Mouse (Mus musculus) kidney, adult 2 months (tissue): ENCODE data around the gene Rgs12. TPM values are rescaled to one million over a fixed set of nuclear protein-coding genes. Genes with fewer than 3 reads are reported as not detected.

ENCODE experiments used
- DNase-seq: peaks from one replicate; pipeline ENCODE4 v3.0.0; 2021
- H3K27ac ChIP-seq: fragments of 200-500 bp; 2 replicates; pipeline ENCODE4 v1.5.1; 2012; ENCODE audit warnings: low read depth, low read length, control low read depth, inconsistent platforms; ENCODE audit not compliant: insufficient read depth
- H3K27me3 ChIP-seq: fragments of 200-500 bp; replicated peaks from 2 replicates; pipeline ENCODE4 v1.6.1; 2012; ENCODE audit warnings: mild to moderate bottlenecking, moderate library complexity, low read length, inconsistent platforms; ENCODE audit not compliant: control insufficient read depth, insufficient read depth
- H3K36me3 ChIP-seq: fragments of 200-500 bp; 2 replicates; pipeline ENCODE4 v1.6.1; 2012; ENCODE audit warnings: mild to moderate bottlenecking, moderate library complexity, low read length, inconsistent platforms; ENCODE audit not compliant: control insufficient read depth, insufficient read depth
- H3K4me1 ChIP-seq: fragments of 200-500 bp; 2 replicates; pipeline ENCODE4 v1.6.1; 2011; ENCODE audit warnings: low read length; ENCODE audit not compliant: control insufficient read depth, insufficient read depth
- H3K4me3 ChIP-seq: fragments of 200-500 bp; 2 replicates; pipeline ENCODE4 v1.5.1; 2011; ENCODE audit warnings: mild to moderate bottlenecking, low read depth, low read length, control low read depth; ENCODE audit not compliant: insufficient read depth
- CTCF ChIP-seq: fragments of 200-500 bp; conservative IDR thresholded peaks from 2 replicates; pipeline ENCODE4 v1.5.1; 2011; ENCODE audit warnings: low read depth, mild to moderate bottlenecking, control low read depth, low read length, moderate library complexity, mixed read lengths; ENCODE audit not compliant: insufficient read depth, insufficient read length
- POLR2A ChIP-seq: fragments of 200-500 bp; IDR thresholded peaks from one replicate; pipeline ENCODE4 v1.6.1; 2011; ENCODE audit warnings: low read depth, low read length, control low read depth
- WGBS: fragments of 180-500 bp; shearing (Covaris S2); methylation state at CpG from one replicate; pipeline ENCODE4 v1.1.7; 2018; 5-methylcytosine and 5-hydroxymethylcytosine counted together
- polyA plus RNA-seq: library from polyadenylated mRNA; depleted of rRNA; stranded (reverse); fragments of >200 nt; gene quantifications from 2 replicates; pipeline ENCODE4 v1.2.3, GENCODE M21; 2012

Rgs12 gene
- polyA plus RNA-seq, 1 experiment = 20.7 TPM

DNA sequence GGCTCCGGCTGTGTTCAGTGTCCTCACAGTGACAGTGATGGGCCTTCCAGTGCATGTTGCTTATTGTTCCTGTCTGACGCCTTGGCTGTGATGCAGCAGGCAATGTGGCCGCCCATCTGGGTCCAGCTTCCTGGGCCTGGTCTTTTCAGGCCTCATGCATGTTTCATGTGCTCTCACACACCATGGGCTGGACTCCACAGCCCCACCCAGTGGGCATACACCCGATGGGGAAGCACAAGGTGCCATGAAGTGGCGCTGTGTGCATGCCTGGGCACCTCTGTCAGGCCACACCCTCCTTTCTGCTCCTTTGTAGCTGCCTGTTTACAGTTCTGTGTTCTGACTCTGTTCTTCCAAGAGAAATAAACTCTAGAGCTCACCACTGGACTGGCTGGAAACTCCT, 83.8 kb downstream of the Rgs12 start:
- TF ChIP-seq POLR2A = no peak
- TF ChIP-seq CTCF = peak; percentile 51
- H3K4me1 ChIP-seq = no peaks in the 10 kb centered on the region
- no peaks in the 10 kb centered on the region for H3K27me3 ChIP-seq
- 78% methylated on average over 5 of the region's 5 CpGs for WGBS
- H3K27ac ChIP-seq = no peak overlapping the region
- DNase-seq = peak; percentile 26
- no peak overlapping the region for H3K4me3 ChIP-seq
- no peaks in the 10 kb centered on the region for H3K36me3 ChIP-seq

DNA sequence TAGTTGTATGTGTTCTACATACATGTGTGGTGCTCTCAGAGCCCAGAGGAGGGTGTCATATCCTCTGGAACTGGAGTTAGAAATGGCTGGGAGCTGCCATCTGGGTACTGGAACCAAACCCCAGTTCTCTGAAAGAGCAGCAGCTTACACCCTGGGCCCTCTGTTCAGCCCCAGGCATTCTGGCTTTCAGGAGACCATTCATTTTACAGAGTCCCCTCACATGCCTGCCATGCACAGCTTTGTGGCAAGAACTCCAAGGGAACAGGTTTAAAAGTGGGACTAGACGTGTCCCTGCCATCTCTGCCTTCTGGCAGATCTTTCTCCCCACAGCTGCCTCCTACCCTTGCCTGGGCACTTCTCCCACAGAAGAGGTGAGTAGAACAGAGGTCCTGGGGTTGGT, 84.4 kb downstream of the Rgs12 start:
- Histone ChIP-seq H3K36me3 (no peaks in the 10 kb centered on the region), H3K4me1 (no peaks in the 10 kb centered on the region), H3K4me3 (no peak overlapping the region), H3K27me3 (no peaks in the 10 kb centered on the region), H3K27ac (no peak overlapping the region)
- TF ChIP-seq CTCF (no peak), POLR2A (no peak)
- 85% methylated on average over 1 of the region's 1 CpGs for WGBS
- no peak for DNase-seq

- no peak overlapping the region for H3K4me3 ChIP-seq
- no peak for DNase-seq
- H3K27me3 ChIP-seq = no peaks in the 10 kb centered on the region
- H3K27ac ChIP-seq = no peak overlapping the region
- 84% methylated on average over 5 of the region's 5 CpGs for WGBS
- H3K4me1 ChIP-seq = no peaks in the 10 kb centered on the region
- no peaks in the 10 kb centered on the region for H3K36me3 ChIP-seq
- TF ChIP-seq CTCF = no peak
- no peak for TF ChIP-seq POLR2A
Measured at GRCm38 (mm10) chr5:35035141-35035540, 85.9 kb downstream of the Rgs12 start.

DNA sequence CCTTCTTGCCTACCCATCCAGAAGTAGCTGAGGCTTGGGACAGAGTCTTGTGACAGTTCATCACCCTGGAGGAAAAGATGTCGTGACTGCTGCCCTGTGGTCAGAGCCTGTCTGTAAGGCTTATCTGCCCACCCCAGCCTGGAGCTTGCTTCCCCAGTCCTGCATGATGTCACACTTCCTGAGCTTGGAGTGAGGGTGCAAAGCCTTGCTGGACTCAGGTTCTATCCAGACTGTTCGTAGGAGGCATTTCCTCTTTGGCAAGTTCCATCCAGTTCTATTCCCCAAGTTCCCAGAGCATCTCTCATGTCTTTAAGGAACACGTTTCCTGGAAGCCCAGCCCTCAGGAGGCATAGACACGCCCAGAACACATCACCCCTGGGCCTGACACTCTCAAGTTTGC, 86.5 kb downstream of the Rgs12 start:
- no peak overlapping the region for H3K4me3 ChIP-seq
- DNase-seq = peak; percentile 36
- no peaks in the 10 kb centered on the region; the same call in 1 of the 2 replicates for H3K4me1 ChIP-seq
- no peak overlapping the region for H3K27ac ChIP-seq
- TF ChIP-seq CTCF (no peak), POLR2A (no peak)
- H3K36me3 ChIP-seq = no peaks in the 10 kb centered on the region
- 61% methylated on average over 4 of the region's 4 CpGs for WGBS
- H3K27me3 ChIP-seq = no peaks in the 10 kb centered on the region

GRCm38 (mm10) chr5:35037438-35037837, 88.2 kb downstream of the Rgs12 start:
- H3K27me3 ChIP-seq = no peaks in the 10 kb centered on the region
- TF ChIP-seq POLR2A = no peak
- no peak overlapping the region for H3K27ac ChIP-seq
- H3K4me1 ChIP-seq = peaks cover 8% of the 10 kb centered on the region
- no peak overlapping the region for H3K4me3 ChIP-seq
- H3K36me3 ChIP-seq = no peaks in the 10 kb centered on the region
- DNase-seq = no peak

DNA sequence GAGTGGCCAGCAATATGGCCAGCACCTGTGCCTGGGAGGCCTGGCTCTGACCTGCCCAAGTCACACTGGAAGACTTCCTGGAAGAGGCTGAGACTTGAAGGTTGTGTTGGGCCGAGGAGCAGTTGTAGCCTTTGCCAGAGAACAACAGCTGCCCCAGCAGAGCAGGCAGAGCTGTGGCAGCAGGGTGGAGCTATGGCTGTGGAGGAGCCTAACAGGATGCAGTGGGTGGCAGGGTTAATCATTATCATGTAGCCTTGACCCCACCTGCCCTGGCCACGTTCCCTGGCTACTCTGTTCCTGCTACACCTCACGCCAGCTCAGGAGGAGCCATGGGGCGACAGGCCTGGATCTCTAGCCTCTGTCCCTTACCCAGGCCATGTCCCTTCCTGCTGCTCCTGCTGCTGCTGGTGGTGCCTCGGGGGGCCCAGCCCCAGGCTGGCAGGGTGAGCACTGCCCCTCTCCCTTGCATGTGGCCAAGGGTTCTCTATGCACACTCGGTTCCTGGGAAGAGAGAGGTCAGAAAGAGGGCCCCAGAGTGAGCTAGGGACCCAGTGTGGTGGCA, 92.1 kb downstream of the Rgs12 start, which contains the start of gene Hgfac:
Hgfac (plus strand) TSS at position 242 of the 562 bp plus-strand sequence.
- TF ChIP-seq CTCF (0 out of 2 replicates have a peak, but pooled peaks have one; percentile 18), POLR2A (peak; percentile 2)
- peak within 1 kb of the TSS; percentile 42 for H3K27ac ChIP-seq
- peaks cover 8% of the 10 kb centered on the region for H3K4me1 ChIP-seq
- DNase-seq = peak; percentile 96
- H3K27me3 ChIP-seq = no peaks in the 10 kb centered on the region
- peak within 1 kb of the TSS; percentile 9; the same call in 1 of the 2 replicates for H3K4me3 ChIP-seq
- H3K36me3 ChIP-seq = no peaks in the 10 kb centered on the region
- 17% methylated on average over 6 of the region's 6 CpGs for WGBS

DNA sequence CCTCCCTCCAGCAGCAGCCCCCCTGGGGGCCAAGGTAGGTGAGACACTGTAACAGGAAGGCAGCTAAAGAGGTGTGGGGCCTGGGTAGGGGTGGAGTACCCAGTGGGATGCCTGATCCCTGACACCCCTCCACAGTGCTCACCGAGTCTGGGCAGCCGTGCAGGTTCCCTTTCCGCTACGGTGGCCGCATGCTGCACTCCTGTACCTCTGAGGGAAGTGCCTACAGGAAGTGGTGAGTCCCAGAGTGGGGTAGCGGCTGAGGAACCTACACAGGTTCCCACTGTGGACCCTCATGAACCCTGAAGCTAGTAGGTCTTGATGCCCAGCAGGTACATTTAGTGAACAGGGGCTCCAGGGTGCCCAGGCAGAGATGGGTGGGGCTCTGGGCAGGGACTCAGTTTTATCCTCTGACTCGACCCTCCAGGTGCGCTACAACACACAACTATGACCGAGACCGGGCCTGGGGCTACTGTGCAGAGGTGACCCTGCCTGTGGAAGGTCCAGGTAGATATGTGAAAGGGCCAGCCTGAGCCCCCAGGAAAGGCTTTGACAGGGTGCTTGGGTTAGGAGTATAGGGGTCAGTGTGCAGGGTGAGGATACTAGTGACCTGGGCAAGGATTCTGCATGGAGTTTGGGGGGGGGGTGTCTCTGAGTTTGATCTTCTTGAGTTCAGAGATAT, 93.3 kb downstream of the Rgs12 start:
- WGBS = 55% methylated on average over 10 of the region's 10 CpGs
- Histone ChIP-seq H3K27ac (no peak overlapping the region), H3K36me3 (no peaks in the 10 kb centered on the region), H3K4me3 (no peak overlapping the region), H3K4me1 (peaks cover 8% of the 10 kb centered on the region), H3K27me3 (no peaks in the 10 kb centered on the region)
- DNase-seq = peak; percentile 11
- TF ChIP-seq POLR2A (no peak), CTCF (no peak)
